Mouse (Mus musculus): ENCODE results near the gene Gsdma3.
"Not testable (repeated sequence)": the region's sequence is repeated elsewhere in the genome, so short reads cannot be mapped to it uniquely, and the experiment has no call there.

Gene Gsdma3

DNA sequence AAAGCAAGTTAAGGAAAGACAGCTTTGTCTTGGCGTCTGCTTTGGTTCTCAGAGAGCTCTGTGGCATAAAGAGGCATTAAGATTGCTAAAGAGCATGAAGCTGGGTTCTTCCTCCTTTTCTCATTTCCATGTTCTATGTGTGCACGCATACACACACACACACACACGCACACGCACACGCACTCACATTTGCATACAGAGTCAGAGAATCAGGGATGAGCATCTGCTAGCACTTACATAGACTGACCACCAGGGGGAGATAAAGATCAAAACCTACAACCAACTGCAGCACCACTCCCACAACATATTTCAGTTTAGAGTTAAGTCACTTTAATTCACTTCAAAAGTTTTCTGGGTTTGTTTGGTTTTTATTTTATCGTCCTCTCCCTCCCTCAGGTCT lies 34.4 kb downstream of the Gsdma3 start:
- DNase-seq (ENCODE audit: extremely low read depth, insufficient read length, low spot score), result peak; percentile 27

DNA sequence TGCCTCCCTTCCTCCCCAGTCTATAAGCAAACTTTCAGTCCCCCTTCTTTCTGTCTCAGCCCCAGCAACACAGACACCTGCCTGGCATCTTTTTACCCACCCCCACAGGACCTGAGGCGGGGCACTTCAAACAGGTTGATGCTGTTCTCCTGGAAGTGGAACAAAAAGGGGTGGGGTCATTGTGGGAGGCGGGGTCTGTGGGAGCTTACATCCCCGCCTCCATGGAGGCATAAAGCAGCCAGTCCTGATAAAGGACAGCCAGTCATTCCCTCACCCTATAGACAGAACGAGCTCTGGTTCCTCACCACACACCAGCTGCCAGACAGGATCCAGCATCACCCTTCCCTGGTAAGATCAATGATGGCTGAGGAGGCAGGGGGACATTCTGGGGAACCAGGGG lies 37.9 kb downstream of the Gsdma3 start, which contains the start of gene Gsdma:
Gene Gsdma, plus strand, starts transcription at position 261 of the 400 bp plus-strand sequence.
- DNase-seq (ENCODE audit: extremely low read depth, insufficient read length, low spot score), result no peak

DNA sequence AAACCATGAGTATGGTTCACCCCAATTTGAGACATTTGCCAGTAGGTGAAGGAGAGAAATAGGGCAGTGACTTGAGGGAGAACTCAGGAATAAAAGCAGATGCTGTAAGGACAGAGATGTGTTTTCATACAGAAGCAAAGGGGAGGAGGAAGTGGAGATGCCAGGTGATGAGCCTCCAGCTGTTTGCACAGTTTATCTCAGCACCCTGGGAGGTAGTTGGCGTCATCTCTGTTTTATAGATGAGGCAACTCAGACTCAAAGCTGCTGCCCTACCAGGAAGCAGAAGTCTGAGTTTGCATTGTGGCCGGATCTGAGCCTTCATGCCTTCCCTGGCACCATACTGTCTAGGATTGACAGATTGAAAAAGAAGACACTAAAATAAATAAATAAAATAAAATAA lies 42.8 kb downstream of the Gsdma3 start:
- no peak for DNase-seq (ENCODE audit: extremely low read depth, insufficient read length, low spot score)

DNA sequence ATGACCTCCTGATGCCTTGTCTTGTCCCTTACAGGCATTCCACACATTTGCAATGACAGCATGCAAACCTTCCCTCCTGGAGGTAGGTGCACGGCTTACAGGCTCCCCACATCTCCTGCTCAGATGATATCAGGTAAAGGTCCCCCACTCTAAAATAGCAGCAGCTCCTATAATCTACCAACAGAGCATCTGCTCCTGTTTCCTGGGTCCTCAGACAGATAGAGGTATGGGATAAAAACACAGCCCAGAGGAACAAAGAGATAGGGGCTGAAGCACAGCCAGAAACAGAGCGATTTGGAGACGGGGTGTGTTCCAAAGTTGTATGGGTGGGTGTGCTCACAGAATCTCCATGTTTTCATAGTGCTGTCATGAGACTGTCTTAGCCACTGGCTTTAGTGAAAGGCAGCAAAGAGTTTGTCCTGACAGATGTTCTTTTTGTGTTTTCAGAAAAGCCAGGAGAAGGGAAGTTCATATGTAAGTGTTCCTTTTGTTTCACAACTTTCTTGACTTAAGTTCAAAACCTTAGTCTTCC lies 45.2 kb downstream of the Gsdma3 start:
- DNase-seq (ENCODE audit: extremely low read depth, insufficient read length, low spot score), result no peak

DNA sequence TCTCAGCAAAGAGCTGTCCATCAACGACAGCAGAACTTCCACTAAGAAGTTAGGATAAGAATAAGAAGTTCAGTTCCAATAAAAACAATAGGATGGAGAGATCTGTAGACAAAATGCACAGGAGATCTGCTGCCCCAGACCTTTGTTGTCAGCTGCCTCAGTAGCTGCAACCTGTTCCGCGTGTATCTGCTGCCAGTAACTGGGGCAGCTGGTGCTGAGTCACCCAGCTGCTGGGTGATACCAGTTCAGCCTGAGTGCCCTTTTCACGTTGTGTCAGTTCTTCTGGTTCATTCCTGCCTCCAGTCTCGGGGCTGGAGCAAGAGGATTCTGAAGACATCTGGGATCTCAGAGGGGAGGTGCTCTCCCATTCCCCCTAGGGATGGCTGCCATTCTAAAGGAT lies 45.7 kb downstream of the Gsdma3 start:
- no peak for DNase-seq (ENCODE audit: extremely low read depth, insufficient read length, low spot score)

DNA sequence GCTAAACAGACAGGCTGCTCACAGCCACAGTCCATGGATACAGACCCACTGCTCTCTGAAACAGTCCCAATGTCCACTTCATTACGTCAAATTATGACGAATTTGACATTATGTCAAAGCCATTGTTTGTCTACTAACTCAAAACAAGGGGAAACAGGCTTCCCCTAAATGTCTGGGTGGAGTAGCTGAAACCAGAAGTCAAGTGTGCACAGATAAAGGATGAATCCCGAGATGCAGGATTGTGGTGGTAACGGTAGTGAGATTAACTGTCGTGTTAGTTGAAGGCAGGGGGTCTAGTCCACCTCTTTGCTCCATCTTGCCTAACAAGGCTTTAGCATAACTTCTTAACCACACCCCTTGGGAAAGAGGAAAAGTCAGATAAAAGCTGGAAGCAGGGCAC lies 46.3 kb downstream of the Gsdma3 start:
- no peak for DNase-seq (ENCODE audit: extremely low read depth, insufficient read length, low spot score)

DNA sequence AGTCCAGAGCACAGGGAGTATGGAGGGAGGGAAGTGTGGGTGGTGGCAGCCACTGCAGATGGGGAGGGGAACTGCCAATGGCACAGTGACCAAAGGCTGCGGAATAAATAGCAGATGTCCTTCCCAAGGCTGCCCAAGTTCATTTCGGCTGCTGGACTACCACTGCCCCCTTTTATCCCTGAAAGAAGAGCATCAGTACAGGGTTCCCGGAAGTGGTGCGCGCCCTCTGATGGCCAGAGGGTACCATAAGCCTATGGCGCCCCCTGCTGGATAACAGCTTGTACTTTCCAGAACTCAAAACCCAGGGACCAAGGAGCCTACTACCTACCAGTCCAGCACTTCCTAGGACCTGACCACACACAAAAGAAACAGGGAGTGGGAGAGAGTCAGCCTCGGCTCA lies 47.0 kb downstream of the Gsdma3 start:
- DNase-seq (ENCODE audit: extremely low read depth, insufficient read length, low spot score), result peak; percentile 52

DNA sequence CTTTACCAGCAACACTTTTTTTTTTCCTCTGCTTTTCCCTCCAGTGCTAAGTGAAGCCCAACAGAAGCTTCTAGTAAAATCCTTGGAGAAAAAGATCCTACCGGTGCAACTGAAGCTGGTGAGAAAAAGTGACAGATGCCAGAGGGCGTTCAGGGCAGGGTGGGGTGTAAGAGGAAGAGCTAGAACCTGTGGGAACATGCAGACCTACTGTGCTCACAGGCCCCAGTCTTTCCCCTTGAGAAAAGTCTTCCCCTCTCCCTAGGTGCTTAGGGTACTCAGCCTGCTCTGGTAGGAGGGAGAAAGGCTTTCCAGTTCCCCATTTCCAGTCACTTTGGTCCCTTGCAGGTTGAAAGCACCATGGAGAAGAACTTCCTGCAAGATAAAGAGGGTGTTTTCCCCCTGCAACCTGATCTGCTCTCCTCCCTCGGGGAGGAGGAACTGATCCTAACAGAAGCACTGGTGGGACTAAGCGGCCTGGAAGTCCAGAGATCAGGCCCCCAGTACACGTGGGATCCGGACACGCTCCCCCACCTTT lies 49.7 kb downstream of the Gsdma3 start:
- no peak for DNase-seq (ENCODE audit: extremely low read depth, insufficient read length, low spot score)

DNA sequence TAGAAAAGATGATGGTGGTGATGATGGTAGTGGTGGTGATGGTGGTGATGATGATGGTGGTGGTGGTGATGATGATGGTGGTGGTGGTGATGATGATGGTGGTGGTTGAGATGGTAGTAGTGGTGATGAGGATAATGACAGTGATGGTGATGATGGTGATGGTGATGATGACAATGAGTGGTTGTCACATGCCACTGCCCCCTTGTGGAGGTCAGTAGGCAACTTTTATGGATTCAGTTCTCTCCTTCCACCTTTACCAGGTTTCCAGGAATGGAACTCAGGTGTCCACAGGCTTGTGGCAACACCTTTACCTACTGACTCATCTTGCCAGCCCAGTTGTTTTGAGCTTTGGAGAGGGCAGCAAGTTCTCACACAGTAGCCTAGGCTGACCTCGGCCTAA lies 53.9 kb downstream of the Gsdma3 start:
- DNase-seq (ENCODE audit: extremely low read depth, insufficient read length, low spot score), result no peak

DNA sequence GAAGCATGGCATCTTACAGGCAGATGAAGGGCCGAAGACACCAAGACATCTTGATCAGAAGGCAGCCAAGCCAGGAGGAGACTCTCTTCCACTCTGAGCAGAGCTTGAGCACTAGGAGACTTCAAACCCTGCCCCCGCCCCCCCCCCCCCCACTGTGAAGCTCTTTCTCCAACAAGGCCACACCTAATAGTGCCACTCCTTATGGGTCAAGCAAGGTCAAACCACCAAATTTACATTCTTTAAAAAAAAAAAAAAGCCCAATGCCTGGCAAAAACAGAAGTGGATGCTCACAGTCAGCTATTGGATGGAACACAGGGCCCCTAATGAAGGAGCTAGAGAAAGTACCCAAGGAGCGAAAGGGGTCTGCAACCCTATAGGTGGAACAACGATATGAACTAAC lies 54.4 kb downstream of the Gsdma3 start:
- not testable (repeated sequence) for DNase-seq (ENCODE audit: extremely low read depth, insufficient read length, low spot score)

DNA sequence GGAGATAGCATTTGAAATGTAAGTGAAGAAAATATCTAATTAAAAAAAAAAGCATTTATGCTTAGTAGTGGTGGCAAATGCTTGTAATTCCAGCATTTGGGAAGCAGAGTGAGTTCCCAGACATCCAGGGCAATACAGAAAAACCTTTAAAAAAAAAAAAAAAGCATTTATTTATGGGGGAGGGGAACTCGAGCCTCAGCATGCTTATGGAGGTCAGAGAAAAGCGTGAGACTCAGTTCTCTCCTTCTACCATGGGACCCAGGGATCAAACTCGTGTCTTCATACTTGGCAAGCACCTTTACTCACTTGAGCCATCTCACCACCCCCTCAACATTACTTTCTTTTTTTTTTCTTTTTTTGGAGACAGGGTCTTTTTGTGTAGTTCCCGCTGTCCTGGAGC lies 55.0 kb downstream of the Gsdma3 start:
- no peak for DNase-seq (ENCODE audit: extremely low read depth, insufficient read length, low spot score)

DNA sequence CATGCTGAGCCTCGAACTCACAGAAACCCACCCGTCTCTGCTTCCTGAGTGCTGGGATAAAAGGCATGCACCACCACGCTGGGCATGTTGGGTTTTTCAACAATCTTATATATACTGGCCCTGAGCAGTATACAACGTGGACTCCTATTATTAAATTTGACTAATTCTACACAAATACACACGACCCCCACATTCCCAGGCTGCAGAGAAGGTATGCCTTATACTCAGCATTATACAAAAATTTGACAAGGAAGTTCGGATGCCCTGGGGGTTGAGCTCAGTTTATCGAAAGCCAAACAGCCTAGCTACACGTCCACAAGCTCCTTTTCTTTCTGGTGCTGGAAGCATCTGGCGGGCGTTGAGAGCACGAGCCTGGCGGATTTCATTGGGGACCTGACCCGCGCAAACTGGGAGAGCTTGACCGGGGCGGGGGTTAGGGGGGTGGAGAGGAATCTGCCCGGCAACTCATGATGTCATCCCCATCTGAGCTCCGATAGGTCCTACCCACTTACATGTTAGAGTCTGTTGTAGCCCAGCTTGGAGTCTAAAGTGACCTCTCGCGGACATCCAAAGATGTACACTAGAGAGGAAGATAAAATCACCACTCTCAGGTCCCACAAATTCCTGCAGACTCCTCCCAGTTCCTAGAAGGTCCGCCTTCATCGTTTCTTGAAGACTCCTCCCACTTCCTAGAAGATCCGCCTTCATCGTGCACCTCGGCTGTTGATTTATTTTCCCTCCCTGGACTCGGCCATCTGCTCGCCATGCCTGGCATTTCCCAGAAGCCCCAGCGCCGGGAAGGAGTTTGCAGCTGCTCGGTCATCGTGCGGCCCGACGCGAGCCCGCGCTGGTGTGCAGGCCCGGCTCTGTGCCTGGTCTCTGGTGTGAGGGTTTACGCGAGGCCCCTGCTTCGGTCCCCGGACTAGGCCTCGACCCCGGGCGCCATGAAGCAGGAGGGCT lies 55.9 kb downstream of the Gsdma3 start, which contains the start of gene Psmd3:
Gene Psmd3, plus strand, starts transcription at position 769 of the 960 bp plus-strand sequence.
- peak; percentile 93 for DNase-seq (ENCODE audit: extremely low read depth, insufficient read length, low spot score)

DNA sequence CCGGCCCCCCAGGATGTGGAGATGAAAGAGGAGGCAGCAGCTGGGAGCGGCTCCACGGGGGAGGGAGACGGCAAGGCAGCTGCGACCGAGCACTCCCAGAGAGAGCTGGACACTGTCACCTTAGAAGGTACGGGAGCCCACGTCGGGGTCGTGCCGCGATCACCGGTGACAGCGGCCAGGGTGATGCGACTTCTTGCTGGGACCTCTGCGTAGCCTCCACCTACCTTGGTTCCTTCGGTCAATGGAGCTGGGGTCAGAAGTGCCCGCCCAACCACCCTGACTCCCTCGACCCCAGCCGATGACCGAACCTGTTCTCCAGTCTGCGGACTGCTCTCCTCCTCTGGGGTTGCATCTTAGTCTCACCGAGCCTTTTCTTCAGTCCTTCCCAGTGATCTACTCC lies 56.7 kb downstream of the Gsdma3 start:
- no peak for DNase-seq (ENCODE audit: extremely low read depth, insufficient read length, low spot score)

DNA sequence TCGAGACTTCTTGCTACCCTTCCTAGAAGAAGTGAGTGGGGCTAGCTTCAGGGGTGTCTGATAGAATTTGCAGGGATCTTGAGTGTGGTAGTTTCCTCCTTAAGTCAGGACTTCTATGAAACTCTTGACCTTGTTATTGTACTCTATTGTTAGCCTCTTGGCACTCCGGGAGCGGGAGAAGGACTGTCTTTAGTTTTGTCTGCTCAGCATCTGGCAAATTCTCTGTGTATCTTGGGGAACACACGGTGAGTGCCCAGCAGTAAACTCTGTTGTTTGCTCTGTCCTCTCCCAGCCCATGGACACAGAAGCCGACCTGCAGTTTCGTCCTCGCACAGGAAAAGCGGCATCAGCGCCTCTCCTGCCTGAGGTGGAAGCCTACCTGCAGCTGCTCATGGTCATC lies 59.5 kb downstream of the Gsdma3 start:
- no peak for DNase-seq (ENCODE audit: extremely low read depth, insufficient read length, low spot score)

DNA sequence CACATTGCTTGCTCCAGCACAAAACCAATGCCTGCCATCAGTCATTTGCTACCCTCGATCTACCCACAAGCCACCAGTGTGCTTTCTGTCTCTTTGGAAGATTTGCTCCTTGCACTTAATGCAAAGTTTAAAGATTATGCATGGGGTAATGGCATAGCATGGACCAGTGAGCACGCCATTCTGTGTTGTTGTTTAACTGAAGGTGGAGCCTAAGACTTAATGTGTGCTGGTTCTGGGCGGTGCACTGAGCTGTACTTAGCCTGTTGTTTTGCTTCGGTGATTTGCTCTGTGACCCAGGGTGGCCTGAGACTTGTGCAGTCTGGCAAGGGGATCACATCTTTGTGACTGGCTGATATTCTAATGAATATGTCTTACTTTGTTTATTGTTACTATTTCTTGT lies 60.8 kb downstream of the Gsdma3 start:
- DNase-seq (ENCODE audit: extremely low read depth, insufficient read length, low spot score), result no peak

All from 3134 (cell line).